Mouse (Mus musculus) left cerebral cortex, postnatal 4 days (tissue): ENCODE measurements around the gene Klf12. TPM values are rescaled to one million over a fixed set of nuclear protein-coding genes. Genes with fewer than 3 reads are reported as not detected.
"Not testable (repeated sequence)": the region's sequence is repeated elsewhere in the genome, so short reads cannot be mapped to it uniquely, and the experiment has no call there.

ENCODE experiments used
- DNase-seq: peaks from one replicate; pipeline ENCODE4 v3.0.0-alpha.2; 2022
- intact Hi-C: fragments of 180-260 bp; cut with DNase I; formaldehyde crosslinking; loops from one replicate; pipeline ENCODE4 v1.15.1; 2025
- total RNA-seq, 2 experiments: library from RNA; stranded (reverse); gene quantifications; 2 replicates each; pipeline ENCODE4 v1.2.3; 2021

Klf12 gene
- total RNA-seq, 2 experiments from 2014 or later = 50.4 to 51.3 TPM

DNA sequence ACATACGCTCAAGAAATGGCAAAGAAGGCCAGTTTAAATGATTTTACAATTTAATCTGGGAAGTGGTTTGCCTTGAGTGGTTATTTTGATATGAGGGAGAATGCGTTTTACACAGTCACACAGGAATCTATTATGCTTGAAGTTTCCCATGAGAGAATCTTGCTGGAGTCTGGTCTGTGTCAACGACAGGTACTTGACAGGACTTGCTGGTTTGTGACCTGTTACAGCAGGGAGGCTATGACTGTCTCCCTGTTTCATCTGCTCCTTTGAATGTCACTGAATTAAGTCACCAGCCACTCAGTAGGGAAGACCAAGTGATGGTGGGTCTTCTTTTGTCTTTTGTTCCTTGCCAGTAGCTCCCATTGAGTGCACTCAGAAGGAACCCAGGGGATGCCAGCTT lies 385.6 kb downstream of the Klf12 start:
- DNase-seq = no peak
- intact Hi-C loops = loop anchor here (5.0 kb wide), 1 partner anchor 602 kb away; the partner anchor contains the start of gene Klf5

- peak; percentile 60 for DNase-seq
- intact Hi-C loops = loop anchor here (2.0 to 5.0 kb wide), 2 partner anchors 598 to 752 kb away; partner anchors contain the start of gene Klf5
Measured at GRCm38 (mm10) chr14:99894708-99895383, 389.6 kb downstream of the Klf12 start.

DNA sequence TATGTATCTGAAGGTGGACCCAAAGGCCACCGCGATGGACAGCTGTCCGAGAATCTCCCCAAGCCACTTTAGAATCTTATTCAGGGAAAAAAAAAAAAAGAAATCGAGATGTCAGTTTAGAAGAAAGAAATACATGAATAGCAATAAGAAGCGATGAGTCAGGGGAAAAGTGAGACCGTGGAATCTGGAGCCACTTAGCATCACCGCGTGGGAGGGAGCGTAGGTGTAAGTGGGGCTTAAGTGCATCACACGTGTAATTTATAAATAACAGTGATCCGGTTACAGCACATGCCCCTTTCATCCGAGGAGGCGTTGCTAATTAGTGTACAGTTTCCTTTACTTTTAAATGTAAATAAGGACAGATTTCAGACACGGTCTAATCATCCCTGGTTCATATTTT lies 390.4 kb downstream of the Klf12 start:
- no peak for DNase-seq
- intact Hi-C loops = loop anchor here (2.0 kb wide), 1 partner anchor 751 kb away; no protein-coding TSS in a partner anchor

DNA sequence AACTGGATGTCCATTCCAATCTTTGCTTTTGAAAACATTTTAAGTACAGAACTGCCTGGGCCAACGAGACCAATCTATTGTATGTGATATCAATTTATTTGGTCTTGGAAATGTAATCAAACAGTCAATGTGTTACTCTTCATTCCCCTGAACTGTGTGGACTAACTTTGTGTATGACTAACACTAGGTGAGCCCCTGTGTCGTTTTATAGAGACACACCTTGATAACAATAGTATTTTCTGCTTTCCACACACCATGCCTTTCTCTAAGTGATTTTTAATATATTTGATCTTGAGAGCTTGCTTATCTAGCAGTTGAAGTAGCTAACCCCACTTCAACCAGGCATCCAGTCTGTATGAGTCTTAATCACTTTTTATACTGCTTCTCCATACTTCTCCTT lies 398.0 kb downstream of the Klf12 start:
- DNase-seq = no peak
- intact Hi-C loops = no loop called here

DNA sequence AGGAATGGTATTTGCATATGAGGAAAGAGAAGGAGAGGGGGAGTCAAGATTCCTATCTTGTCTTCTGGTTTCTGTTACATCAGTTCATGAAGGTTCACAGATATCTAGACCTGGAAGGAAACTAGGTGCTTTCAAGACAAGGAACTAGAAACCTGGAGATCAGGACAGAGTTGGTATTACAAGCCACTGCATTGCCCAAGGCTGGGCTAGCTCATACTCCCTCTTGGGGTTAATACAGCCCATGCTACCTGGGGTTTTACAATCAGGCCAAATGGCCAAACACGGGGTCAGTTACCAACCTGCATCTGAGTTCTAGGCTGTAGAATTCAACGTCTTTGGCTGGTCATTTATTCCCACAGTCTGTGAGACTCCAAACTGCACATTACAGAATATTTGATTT lies 398.9 kb downstream of the Klf12 start:
- no peak for DNase-seq
- intact Hi-C loops = no loop called here

DNA sequence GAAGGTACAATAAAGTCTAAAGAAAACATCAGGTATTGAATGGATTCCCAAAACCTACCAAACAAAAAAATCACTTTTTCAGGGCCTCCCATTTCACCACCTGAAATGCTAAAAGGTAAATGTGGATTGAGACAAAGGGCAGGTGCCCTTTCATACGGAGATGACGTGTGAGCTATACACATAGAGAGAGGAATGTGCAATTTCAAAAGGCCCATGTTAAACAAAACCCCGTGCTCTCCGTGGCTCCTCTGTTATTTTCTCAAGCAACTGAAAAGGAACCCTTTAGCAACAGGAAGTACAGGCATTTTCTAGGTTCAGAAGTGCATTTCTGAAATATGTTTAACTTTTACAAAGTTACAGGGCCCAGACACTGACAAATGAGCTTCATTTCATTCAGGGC lies 399.4 kb downstream of the Klf12 start:
- DNase-seq = no peak
- intact Hi-C loops = no loop called here

GRCm38 (mm10) chr14:99876791-99877578 lies 407.5 kb downstream of the Klf12 start:
- no peak for DNase-seq
- intact Hi-C loops = no loop called here

DNA sequence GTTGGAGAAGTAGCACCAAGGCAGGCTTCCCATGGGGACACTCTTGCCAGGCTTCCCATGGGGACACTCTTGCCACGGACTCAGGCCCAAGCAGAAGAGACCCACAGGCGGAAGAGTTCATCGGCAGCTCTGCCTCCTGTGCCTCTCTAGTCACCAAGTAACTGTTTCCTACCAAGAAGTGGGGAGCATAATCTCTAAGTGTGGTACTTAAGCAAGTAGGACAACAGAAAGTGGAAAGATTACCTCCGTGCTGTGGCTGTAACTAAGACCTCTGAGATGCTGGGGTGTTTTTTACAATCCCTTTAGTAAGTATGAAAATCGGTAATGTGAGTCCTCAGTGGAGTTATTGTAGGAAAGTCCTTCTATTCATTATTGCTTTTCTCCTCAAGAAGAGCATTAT lies 410.8 kb downstream of the Klf12 start:
- DNase-seq = no peak
- intact Hi-C loops = no loop called here

DNA sequence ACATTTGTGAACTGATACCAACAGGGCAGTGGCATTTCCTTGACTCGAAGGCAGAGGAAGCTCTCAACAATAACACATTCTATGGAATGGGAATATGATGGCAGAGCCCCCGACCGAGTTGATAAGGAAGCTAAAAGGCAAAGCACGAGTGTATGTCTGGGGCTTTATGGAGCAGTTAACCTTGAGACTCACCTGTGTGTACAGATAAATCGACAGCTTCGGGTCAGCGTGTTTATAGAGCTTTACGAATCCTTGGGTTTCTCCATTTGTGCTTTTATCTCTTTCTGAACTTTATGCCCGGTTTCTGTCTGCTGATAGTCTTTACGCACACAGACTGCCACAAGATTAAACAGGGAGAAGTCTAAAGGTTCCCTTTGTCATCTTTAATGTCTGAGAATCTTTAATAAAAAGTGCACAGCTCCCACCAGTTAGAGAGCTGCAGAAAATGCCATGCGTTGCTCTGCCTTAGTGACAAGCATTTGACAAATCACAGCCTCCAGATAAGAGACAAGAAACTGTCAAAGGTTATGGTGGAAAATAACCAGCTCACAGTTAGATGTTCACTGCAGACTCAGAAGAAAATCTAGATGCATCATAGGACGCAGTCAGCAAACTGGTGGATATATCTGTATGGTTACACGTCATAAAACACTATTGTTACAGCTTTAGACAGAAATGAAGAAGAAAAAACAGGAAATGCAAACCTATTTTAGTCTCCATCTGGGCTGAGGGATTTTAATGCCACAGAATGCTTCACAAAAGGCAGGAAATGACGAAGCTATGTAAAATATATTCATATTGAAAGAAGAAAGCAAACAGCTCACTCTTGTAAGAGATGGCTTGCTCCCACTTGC lies 428.1 kb downstream of the Klf12 start:
- DNase-seq = no peak

DNA sequence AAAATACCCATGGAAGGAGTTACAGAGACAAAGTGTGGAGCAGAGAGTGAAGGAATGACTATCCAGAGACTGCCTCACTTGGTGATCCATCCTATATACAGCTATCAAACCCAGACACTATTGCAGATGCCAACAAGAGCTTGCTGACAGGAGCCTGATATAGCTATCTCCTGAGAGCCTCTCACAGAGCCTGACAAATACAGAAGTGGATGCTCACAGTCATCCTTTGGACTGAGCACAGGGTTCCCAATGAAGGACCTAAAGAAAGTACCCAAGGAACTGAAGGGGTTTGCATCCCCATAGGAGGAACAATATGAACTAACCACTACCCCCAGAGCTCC lies 430.0 kb downstream of the Klf12 start:
- DNase-seq, intact Hi-C loops: not testable (repeated sequence)

More for the DNA sequence above, 428.1 kb downstream of the Klf12 start:
- intact Hi-C loops = no loop called here

GRCm38 (mm10) chr14:99853769-99854466 lies 430.6 kb downstream of the Klf12 start:
- intact Hi-C loops = not testable (repeated sequence)

DNA sequence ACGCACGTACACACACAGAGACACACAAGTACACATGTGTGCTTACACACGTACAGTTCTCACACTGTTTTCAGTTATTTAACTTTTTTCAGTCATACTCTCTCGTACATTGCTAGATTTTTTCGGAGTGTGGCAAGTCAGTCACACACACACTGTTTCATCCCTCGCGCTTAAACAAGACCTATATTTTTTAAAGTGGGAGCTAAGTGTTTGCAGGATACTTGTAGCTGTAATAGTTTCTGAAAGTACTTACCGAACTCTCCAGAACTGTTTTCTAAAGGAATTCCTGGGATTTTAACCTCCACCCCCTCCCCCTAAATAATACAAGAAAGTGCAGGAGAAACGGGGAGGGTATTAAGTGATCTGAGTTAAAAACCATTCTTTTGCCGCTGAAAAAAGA lies 434.1 kb downstream of the Klf12 start:
- intact Hi-C loops = no loop called here
- DNase-seq = no peak

More at GRCm38 (mm10) chr14:99853769-99854466, 430.6 kb downstream of the Klf12 start:
- DNase-seq = not testable (repeated sequence)

- DNase-seq = no peak
Measured at GRCm38 (mm10) chr14:99847502-99847901, 437.0 kb downstream of the Klf12 start.

GRCm38 (mm10) chr14:99826713-99827112 lies 457.8 kb downstream of the Klf12 start:
- no peak for DNase-seq
- intact Hi-C loops = no loop called here

More at GRCm38 (mm10) chr14:99847502-99847901, 437.0 kb downstream of the Klf12 start:
- intact Hi-C loops = no loop called here
